Mouse (Mus musculus): ENCODE data around the gene Slc29a2.

DNA sequence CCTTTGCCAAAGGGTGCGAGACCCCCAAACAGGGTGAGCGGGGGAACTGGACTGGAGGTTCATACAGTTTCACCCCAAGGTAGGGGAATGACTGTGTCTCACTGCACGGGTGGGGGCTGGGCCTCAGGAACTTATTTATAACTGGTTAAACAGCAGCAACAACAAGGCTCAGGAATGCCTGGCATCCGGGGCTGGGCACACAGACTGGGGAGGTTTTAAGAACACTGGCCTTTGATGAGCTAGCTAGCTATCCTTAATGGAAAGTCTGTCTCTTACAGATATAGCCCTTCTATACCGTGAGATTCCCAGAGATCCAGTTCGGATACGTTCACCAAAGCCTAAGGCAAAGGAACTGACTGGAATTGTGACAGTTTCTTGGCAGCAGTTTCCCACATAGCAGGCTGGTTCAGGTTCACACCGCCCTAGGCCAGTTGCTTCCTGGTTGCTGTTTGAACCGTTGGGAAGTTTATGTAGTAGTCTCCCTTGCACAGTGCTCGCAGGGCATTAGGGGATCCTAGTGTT is 7.4 kb upstream of the Slc29a2 start:
- no peak for TF ChIP-seq POLR2A (IDR thresholded peaks at IDR 0.05; ENCODE audit: low read depth, low read length)
- no peak for TF ChIP-seq TBP (conservative IDR thresholded peaks at IDR 0.05; ENCODE audit: low read depth, low read length)
- TF ChIP-seq MAZ (IDR thresholded peaks at IDR 0.05; ENCODE audit: low read depth, low read length) = no peak
- no peak for TF ChIP-seq RAD21 (IDR thresholded peaks at IDR 0.05; ENCODE audit: low read depth, low read length)
- no peak for TF ChIP-seq TCF12 (IDR thresholded peaks at IDR 0.05; ENCODE audit: low read depth, low read length)
- TF ChIP-seq CTCF (conservative IDR thresholded peaks at IDR 0.05 in 1 of 2, IDR thresholded peaks at IDR 0.05 in 1 of 2; ENCODE audit: low read depth in 2 of 2, low read length in 2 of 2) = no peak
- no peak for TF ChIP-seq PAX5 (IDR thresholded peaks at IDR 0.05; ENCODE audit: low read length)
- TF ChIP-seq ZC3H11A (IDR thresholded peaks at IDR 0.05; ENCODE audit: low read depth, low read length) = no peak
- TF ChIP-seq MAFK (IDR thresholded peaks at IDR 0.05; ENCODE audit: insufficient replicate concordance, low read length) = no peak
- TF ChIP-seq ZNF384 (IDR thresholded peaks at IDR 0.05; ENCODE audit: low read depth, low read length) = no peak
